Mouse (Mus musculus) adrenal gland, adult 8-10 months (tissue): ENCODE results near the gene Epb41l4b. TPM values are rescaled to one million over a fixed set of nuclear protein-coding genes. Genes with fewer than 3 reads are reported as not detected.

ENCODE experiments used
- DNase-seq: peaks from one replicate; pipeline ENCODE4 v3.0.0; 2022
- total RNA-seq, 4 experiments: library from RNA; stranded (reverse); gene quantifications; 2 replicates each; pipeline ENCODE4 v1.2.4; 2022

Gene Epb41l4b
- total RNA-seq, 4 experiments from 2014 or later = 1.9 to 3.5 (median 2.6) TPM

GRCm38 (mm10) chr4:56942567-56942966 is 200.7 kb downstream of the Epb41l4b start:
- DNase-seq = no peak

Other genes starting within 250 kb of the Epb41l4b start
- 10 to 100 TPM; 55.1 to 69.7 (median 57.5) TPM for gene Tmem245, start 196.0 kb downstream of the Epb41l4b start, total RNA-seq
- 1 to 10 TPM; 1.0 to 1.6 (median 1.2) TPM for gene Frrs1l, start 153.0 kb downstream of the Epb41l4b start, total RNA-seq
- 10 to 100 TPM; 31.1 to 57.6 (median 40.2) TPM for gene Ptpn3, start 158.4 kb upstream of the Epb41l4b start, total RNA-seq